Mouse (Mus musculus) effector memory CD4-positive, alpha-beta T cell, adult 5 months (primary cell): ENCODE data around the gene Naaladl1. TPM values are rescaled to one million over a fixed set of nuclear protein-coding genes. Genes with fewer than 3 reads are reported as not detected.

ENCODE experiments used
- polyA plus RNA-seq: library from polyadenylated mRNA; unstranded; fragments of 100-300 nt; shearing (Covaris generic); gene quantifications from one replicate; pipeline ENCODE4 v1.2.1, GENCODE M21; 2017

Gene Naaladl1
- polyA plus RNA-seq, result not detected

GRCm38 (mm10) chr19:6105586-6105985 is at the start of gene Naaladl1:
Gene Naaladl1, plus strand, starts transcription at chr19:6105782.

GRCm38 (mm10) chr19:6057313-6058096 is 48.1 kb upstream of the Naaladl1 start, which contains the start of the genes Mrpl49 and Fau:
Gene Mrpl49, minus strand, starts transcription at chr19:6057785.
Gene Fau, plus strand, starts transcription at chr19:6057844.

GRCm38 (mm10) chr19:6061021-6061533 is 44.5 kb upstream of the Naaladl1 start, which contains the start of gene Znhit2:
Gene Znhit2, plus strand, starts transcription at chr19:6061192.

GRCm38 (mm10) chr19:6067724-6068415 is 37.7 kb upstream of the Naaladl1 start, which contains the start of gene Tm7sf2:
Gene Tm7sf2, minus strand, starts transcription at chr19:6068373.

DNA sequence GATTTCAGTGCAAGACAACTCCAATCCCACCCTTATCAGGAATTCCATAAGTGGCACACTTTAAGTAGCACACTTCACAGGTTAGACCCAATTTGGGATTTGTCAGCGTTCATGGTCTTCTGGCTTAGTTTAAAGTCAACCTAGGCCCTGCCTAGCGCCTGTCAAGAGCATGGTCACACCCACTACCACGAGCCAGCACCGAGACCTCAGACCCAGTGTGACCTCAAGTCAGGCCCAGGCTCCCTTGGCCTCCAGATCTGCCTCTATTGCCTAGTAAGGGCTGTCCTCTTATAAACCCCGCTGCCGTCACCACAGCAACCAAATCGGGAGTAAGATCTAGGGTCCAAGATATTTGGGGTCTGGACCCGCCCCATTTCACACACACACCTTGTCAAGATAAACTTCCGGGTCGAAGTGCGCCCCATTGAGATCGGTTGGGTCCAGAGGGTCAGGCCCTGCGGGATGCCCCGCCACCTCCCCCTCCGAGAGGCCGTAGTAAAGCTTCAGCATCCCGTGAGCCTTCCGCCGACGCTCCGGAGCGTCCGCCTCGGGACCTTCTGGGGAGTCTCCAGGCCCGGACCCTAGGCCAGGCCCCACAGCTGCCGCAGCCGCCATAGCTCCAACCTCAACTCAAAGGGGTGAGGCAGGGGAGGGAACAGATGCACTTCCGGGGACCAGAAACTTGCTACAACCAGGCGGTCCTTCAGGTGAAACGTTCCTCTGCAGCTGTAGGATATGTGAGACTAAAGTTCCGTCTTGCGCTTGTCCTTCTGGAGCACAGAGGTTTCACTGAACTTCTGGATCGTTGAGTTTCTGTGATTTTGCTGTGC is 28.8 kb upstream of the Naaladl1 start, which contains the start of gene Vps51:
Gene Vps51 (minus strand): TSS at position 668 of the 830 bp plus-strand sequence.

GRCm38 (mm10) chr19:6079983-6080480 is 25.6 kb upstream of the Naaladl1 start, which contains the start of gene Tmem262:
Gene Tmem262, plus strand, starts transcription at chr19:6080033.

DNA sequence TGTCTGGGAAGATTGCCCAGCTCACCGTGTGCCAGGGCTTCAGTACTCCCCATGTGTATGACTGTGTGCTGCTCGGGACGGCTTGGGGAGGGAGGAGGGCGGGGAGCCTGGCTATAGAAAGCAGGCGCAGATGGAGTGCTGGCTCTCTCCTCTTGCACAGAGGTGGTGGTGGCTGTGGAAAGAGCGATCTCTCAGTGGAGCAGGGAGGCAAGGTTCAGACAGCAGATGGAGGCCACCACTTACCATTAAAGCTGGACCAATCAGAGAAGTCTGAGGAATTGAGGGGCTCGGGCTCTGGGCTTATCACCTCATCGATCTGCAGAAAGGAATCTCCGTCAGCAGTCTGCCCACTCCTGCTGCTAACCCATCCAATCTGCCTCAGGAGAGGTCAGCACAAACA is 23.4 kb upstream of the Naaladl1 start, which contains the start of gene Gm28374:
Gene Gm28374 (minus strand): TSS at position 101 of the 400 bp plus-strand sequence.

GRCm38 (mm10) chr19:6084478-6085248 is 20.9 kb upstream of the Naaladl1 start, which contains the start of the genes Zfpl1 and Cdca5:
Gene Zfpl1, minus strand, starts transcription at chr19:6084956.
Gene Cdca5, plus strand, starts transcription at chr19:6084983.

GRCm38 (mm10) chr19:6094119-6094518 is 11.5 kb upstream of the Naaladl1 start, which contains the start of gene AC131692.1:
Gene AC131692.1, plus strand, starts transcription at chr19:6094419.

GRCm38 (mm10) chr19:6117986-6118676 is 12.5 kb downstream of the Naaladl1 start, which contains the start of gene Sac3d1:
Gene Sac3d1, minus strand, starts transcription at chr19:6118650.

DNA sequence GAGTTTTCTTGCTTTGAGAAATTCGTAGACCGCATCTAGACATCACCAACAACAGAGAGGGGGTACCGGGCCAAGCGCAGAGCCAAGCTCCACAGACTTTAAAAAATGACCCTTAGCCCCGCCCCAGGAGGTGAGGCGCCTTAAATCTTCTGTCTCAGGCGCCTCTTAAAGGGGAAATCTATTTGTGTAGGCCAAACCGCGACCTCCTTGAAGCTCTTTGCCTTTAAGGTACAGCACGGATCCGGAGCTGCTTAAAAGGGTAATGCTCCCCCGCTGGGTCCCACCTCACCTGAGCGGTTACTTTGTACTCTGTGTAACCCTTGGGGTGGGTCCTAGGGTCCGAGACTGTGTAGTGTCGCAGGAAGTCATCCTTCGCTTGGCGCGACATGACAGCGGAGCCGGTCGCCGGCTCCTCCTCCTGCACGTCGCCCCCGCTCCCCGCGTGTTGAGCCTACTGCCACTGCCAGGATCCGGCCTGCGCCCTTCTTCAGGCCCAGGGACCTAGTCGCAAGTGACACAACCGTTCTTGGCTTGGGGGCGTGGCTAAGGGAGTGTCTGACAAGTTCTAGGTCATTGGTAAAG is 22.3 kb downstream of the Naaladl1 start, which contains the start of gene Snx15:
Gene Snx15 (minus strand): TSS at position 545 of the 582 bp plus-strand sequence.

DNA sequence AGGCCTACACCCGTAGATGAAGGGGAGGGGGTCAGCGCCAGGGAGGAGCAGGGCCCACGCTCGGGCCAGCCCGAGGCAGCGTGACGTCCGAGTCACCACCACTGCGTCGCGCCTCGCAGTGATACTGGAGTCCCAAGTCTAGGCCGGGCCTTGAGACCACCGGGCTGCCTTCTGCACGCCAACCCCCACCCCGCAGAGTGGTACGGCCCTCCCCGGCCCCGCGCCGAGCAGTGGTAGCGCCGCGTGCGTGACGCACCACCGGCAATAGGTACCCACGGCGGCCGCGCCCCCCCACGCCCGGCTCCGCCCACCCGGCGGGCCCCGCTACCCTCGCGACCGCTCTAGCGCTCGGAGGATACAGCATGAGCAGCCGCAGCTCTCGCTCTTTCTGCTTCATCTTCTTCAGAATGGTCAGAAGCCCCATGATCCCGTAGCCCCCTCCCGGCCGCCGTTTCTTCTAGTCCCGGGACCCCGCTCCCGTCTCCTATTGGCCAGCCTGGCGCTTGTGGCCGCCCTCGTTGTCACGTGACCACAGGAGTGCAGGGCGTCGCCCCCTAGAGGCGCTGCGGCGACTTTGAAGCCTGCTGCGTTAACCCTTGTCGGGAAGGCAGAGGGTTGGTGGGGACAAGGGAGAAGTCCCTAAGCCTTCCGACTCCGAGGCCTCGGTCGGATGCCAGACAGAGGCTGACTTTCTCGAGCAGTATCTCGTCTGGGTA is 35.3 kb downstream of the Naaladl1 start, which contains the start of gene Batf2:
Gene Batf2 (plus strand): TSS at position 306 of the 716 bp plus-strand sequence.

DNA sequence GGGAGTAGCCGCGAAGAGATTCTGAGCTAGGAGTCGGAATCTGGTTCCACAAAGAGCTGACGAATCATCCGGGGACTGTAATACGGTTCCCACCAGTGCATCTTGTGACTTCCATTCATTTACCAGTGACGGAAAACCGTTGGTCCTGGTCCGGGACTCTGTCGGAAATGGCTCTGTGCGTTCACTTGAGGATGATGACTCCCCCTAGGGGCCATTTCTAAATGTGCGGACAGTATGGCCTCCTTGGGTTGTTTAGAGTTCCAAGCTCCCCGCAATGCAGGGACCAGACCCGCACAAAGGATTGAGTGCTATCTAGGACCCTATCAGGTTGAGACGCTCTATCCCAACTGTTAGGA is 35.8 kb downstream of the Naaladl1 start, which contains the start of gene Arl2:
Gene Arl2 (minus strand): TSS at position 155 of the 356 bp plus-strand sequence.

Other genes starting within 250 kb of the Naaladl1 start
- 104 TPM for gene Frmd8, start 230.5 kb upstream of the Naaladl1 start, polyA plus RNA-seq
- 18.4 TPM for gene Slc25a45, start 228.0 kb upstream of the Naaladl1 start, polyA plus RNA-seq
- 0.61 TPM for gene Tigd3, start 211.6 kb upstream of the Naaladl1 start, polyA plus RNA-seq
- 113 TPM for gene Dpf2, start 192.8 kb upstream of the Naaladl1 start, polyA plus RNA-seq
- gene Cdc42ep2, start 181.0 kb upstream of the Naaladl1 start, polyA plus RNA-seq, result not detected
- gene Pola2, start 141.6 kb upstream of the Naaladl1 start, polyA plus RNA-seq, result 38.4 TPM
- not detected for gene Slc22a20, start 119.6 kb upstream of the Naaladl1 start, polyA plus RNA-seq
- 46.7 TPM for gene Capn1, start 89.9 kb upstream of the Naaladl1 start, polyA plus RNA-seq
- 54.6 TPM for gene Syvn1, start 59.2 kb upstream of the Naaladl1 start, polyA plus RNA-seq
- gene Mrpl49, start 48.0 kb upstream of the Naaladl1 start, polyA plus RNA-seq, result 21.8 TPM
- gene Fau, start 47.9 kb upstream of the Naaladl1 start, polyA plus RNA-seq, result 985 TPM
- 17.6 TPM for gene Znhit2, start 44.6 kb upstream of the Naaladl1 start, polyA plus RNA-seq
- 7.2 TPM for gene Tm7sf2, start 37.4 kb upstream of the Naaladl1 start, polyA plus RNA-seq
- gene Vps51, start 28.6 kb upstream of the Naaladl1 start, polyA plus RNA-seq, result 67.1 TPM
- not detected for gene Tmem262, start 25.7 kb upstream of the Naaladl1 start, polyA plus RNA-seq
- 0.60 TPM for gene Gm28374, start 23.5 kb upstream of the Naaladl1 start, polyA plus RNA-seq
- 20.0 TPM for gene Zfpl1, start 20.8 kb upstream of the Naaladl1 start, polyA plus RNA-seq
- 0.21 TPM for gene Cdca5, start 20.8 kb upstream of the Naaladl1 start, polyA plus RNA-seq
- not detected for gene AC131692.1, start 11.4 kb upstream of the Naaladl1 start, polyA plus RNA-seq
- 6.3 TPM for gene Sac3d1, start 12.9 kb downstream of the Naaladl1 start, polyA plus RNA-seq
- gene Snx15, start 22.5 kb downstream of the Naaladl1 start, polyA plus RNA-seq, result 25.6 TPM
- not detected for gene Batf2, start 35.2 kb downstream of the Naaladl1 start, polyA plus RNA-seq
- gene Arl2, start 35.8 kb downstream of the Naaladl1 start, polyA plus RNA-seq, result 25.1 TPM
- not detected for gene Majin, start 78.6 kb downstream of the Naaladl1 start, polyA plus RNA-seq
- gene Gpha2, start 120.6 kb downstream of the Naaladl1 start, polyA plus RNA-seq, result not detected
- 19.1 TPM for gene Ppp2r5b, start 130.1 kb downstream of the Naaladl1 start, polyA plus RNA-seq
- 79.4 TPM for gene Atg2a, start 135.9 kb downstream of the Naaladl1 start, polyA plus RNA-seq
- gene Ehd1, start 170.9 kb downstream of the Naaladl1 start, polyA plus RNA-seq, result 34.0 TPM
- gene Cdc42bpg, start 200.7 kb downstream of the Naaladl1 start, polyA plus RNA-seq, result 0.35 TPM
- gene Men1, start 229.2 kb downstream of the Naaladl1 start, polyA plus RNA-seq, result 30.0 TPM
- gene Map4k2, start 235.4 kb downstream of the Naaladl1 start, polyA plus RNA-seq, result 129 TPM